Mouse (Mus musculus): ENCODE measurements around the gene Tac2. TPM values are rescaled to one million over a fixed set of nuclear protein-coding genes. Genes with fewer than 3 reads are reported as not detected.
A peak's percentile ranks its signal among the peaks of the same experiment; 100 is the strongest.
"Not testable (repeated sequence)": the region's sequence is repeated elsewhere in the genome, so short reads cannot be mapped to it uniquely, and the experiment has no call there.

Tac2 gene
- total and polyA plus RNA-seq, 2 experiments from 2014 or later = 0.23 TPM; not detected in 1

DNA sequence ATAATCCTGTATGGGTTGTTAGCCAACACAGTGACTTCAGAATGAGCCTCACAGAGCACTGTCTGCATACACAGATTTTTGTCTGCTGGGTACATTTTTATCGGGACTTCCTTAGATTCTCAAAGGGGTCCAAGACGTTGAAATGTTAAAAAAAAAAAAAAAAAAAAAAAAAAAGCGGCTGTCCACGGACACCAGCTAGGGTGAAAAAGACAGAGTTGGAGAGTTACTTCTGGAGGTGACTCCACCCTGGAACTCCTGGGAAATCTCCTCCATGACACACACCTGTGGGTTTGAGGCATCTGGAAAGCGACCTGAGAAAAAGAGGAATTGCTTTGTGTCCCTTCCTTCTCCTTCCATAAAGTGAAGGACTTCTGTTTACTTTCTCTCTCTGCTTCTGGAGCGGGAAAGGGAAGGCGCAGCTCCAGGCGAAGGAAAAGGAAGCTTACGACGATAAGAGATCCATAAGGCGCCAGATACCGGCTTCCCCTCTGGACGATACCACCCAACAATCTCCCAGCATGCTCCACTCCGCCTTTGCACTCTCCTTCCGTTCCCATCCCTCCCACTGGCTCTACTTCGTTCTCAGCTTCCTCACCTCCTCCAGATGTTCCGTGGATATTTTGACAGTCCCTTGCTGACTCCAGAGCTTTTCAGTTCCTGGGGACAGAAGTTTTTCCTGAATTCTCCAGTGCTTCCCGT is 31.6 kb downstream of the Tac2 start:
- H3K36me3 ChIP-seq (replicated peaks; ENCODE audit: control insufficient read depth, insufficient read depth, low read length) = no peaks in the 10 kb centered on the region
- ATAC-seq (ENCODE audit: insufficient read depth, low read depth) = peak; percentile 60
- no peaks in the 10 kb centered on the region for H3K9me3 ChIP-seq (replicated peaks; ENCODE audit: control insufficient read depth, low read length)
- TF ChIP-seq CTCF (IDR thresholded peaks at IDR 0.05; ENCODE audit: low read depth) (no peak), EP300 (IDR thresholded peaks at IDR 0.05; ENCODE audit: low read depth) (no peak)
- H3K4me2 ChIP-seq (ENCODE audit: low read depth, low read length) = peak overlapping the region; percentile 57
- H3K27me3 ChIP-seq (ENCODE audit: control insufficient read depth, insufficient read depth, low read length) = no peaks in the 10 kb centered on the region
- WGBS = 19% methylated on average over 17 of the region's 18 CpGs
- peaks cover 11% of the 10 kb centered on the region; the same call in 1 of the 2 replicates for H3K4me1 ChIP-seq (ENCODE audit: control insufficient read depth, insufficient read depth)
- no peak overlapping the region for H3K9ac ChIP-seq (replicated peaks; ENCODE audit: low read depth, low read length)
- peak overlapping the region; percentile 64 for H3K27ac ChIP-seq (ENCODE audit: low read depth)
- DNase-seq (ENCODE audit: low spot score) = peak; percentile 65
- H3K4me3 ChIP-seq (ENCODE audit: low read depth, low read length) = peak overlapping the region; percentile 32

- H3K27me3 ChIP-seq (ENCODE audit: control insufficient read depth, insufficient read depth, low read length) = no peaks in the 10 kb centered on the region
- no peak within 1 kb of the TSS for H3K27ac ChIP-seq (ENCODE audit: low read depth)
- no peak for TF ChIP-seq EP300 (IDR thresholded peaks at IDR 0.05; ENCODE audit: low read depth)
- no peak for TF ChIP-seq CTCF (IDR thresholded peaks at IDR 0.05; ENCODE audit: low read depth)
- peaks cover 11% of the 10 kb centered on the region; the same call in 1 of the 2 replicates for H3K4me1 ChIP-seq (ENCODE audit: control insufficient read depth, insufficient read depth)
- no peaks in the 10 kb centered on the region for H3K36me3 ChIP-seq (replicated peaks; ENCODE audit: control insufficient read depth, insufficient read depth, low read length)
- H3K4me3 ChIP-seq (ENCODE audit: low read depth, low read length) = no peak within 1 kb of the TSS
- ATAC-seq (ENCODE audit: insufficient read depth, low read depth) (no peak), DNase-seq (ENCODE audit: low spot score) (no peak)
- 57% methylated on average over 9 of the region's 9 CpGs for WGBS
- H3K9ac ChIP-seq (replicated peaks; ENCODE audit: low read depth, low read length) = no peak within 1 kb of the TSS
- H3K4me2 ChIP-seq (ENCODE audit: low read depth, low read length) = no peak within 1 kb of the TSS
- no peaks in the 10 kb centered on the region for H3K9me3 ChIP-seq (replicated peaks; ENCODE audit: control insufficient read depth, low read length)
Observed at GRCm38 (mm10) chr10:127759181-127760110, 35.2 kb downstream of the Tac2 start, which contains the start of the genes Rdh1 and Rdh16f1. Gene Rdh1, plus strand, starts transcription at chr10:127759721. Gene Rdh16f1, plus strand, starts transcription at chr10:127759787.

DNA sequence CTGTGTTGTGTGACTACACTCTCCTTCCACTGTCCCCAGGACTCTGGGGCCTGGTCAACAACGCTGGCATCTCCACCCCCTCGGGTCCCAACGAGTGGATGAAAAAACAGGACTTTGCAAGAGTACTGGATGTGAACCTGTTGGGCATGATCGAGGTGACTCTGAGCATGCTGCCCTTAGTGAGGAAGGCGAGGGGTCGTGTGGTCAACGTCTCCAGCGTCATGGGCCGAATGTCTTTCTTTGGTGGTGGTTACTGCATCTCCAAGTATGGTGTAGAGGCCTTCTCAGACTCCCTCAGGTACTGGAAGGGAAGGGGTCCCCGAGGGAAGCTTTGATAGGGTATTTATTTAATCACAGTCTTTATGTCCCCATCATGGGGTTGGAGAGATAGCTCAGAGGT is 38.6 kb downstream of the Tac2 start:
- H3K27ac ChIP-seq (ENCODE audit: low read depth); H3K9ac ChIP-seq (replicated peaks; ENCODE audit: low read depth, low read length); ATAC-seq (ENCODE audit: insufficient read depth, low read depth); H3K36me3 ChIP-seq (replicated peaks; ENCODE audit: control insufficient read depth, insufficient read depth, low read length); H3K27me3 ChIP-seq (ENCODE audit: control insufficient read depth, insufficient read depth, low read length); H3K4me2 ChIP-seq (ENCODE audit: low read depth, low read length); DNase-seq (ENCODE audit: low spot score); H3K4me1 ChIP-seq (ENCODE audit: control insufficient read depth, insufficient read depth); H3K4me3 ChIP-seq (ENCODE audit: low read depth, low read length); H3K9me3 ChIP-seq (replicated peaks; ENCODE audit: control insufficient read depth, low read length): not testable (repeated sequence)
- WGBS = 77% methylated on average over 10 of the region's 10 CpGs

DNA sequence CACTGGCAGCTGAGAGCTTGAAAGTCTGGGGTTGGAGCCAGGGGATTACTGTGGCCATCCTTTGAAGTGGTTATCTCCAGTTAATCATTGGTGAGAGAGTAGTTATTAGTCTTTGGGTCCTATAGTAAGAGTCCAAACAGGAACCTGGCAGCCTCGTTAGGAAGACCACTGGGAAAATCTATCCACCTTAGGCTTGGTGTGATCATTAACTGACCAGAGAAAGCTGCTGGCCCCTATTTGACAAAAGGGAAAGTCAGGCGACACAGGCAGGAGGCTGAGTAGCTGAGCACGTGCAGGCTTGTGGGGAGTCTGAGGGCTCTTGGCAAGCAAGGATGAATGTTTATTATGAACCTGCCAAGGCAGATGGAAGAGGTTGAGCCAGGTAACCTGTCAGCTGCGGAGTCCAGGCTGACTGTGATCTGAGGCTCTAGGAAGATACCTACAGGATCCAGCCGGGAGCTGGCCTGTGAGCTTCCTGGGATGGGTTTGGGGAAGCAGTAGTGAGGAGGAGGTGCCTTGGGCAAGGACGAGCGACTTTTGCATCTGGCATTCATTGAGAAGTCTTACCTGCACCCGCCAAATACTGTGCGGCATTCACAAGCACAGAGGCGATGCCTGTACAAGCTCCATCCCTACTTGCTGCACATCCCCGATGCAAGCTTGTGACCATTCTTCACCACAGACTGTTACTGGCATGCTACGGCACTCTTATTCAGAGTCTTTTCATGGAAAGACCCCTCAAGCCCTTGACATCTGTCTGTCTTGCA is 39.8 kb downstream of the Tac2 start:
- Histone ChIP-seq H3K27me3 (ENCODE audit: control insufficient read depth, insufficient read depth, low read length) (no peaks in the 10 kb centered on the region), H3K9ac (replicated peaks; ENCODE audit: low read depth, low read length) (no peak overlapping the region), H3K27ac (ENCODE audit: low read depth) (no peak overlapping the region), H3K4me3 (ENCODE audit: low read depth, low read length) (no peak overlapping the region), H3K4me2 (ENCODE audit: low read depth, low read length) (no peak overlapping the region), H3K36me3 (replicated peaks; ENCODE audit: control insufficient read depth, insufficient read depth, low read length) (no peaks in the 10 kb centered on the region), H3K4me1 (ENCODE audit: control insufficient read depth, insufficient read depth) (no peaks in the 10 kb centered on the region), H3K9me3 (replicated peaks; ENCODE audit: control insufficient read depth, low read length) (no peaks in the 10 kb centered on the region)
- no peak for DNase-seq (ENCODE audit: low spot score)
- TF ChIP-seq EP300 (IDR thresholded peaks at IDR 0.05; ENCODE audit: low read depth) (no peak), CTCF (IDR thresholded peaks at IDR 0.05; ENCODE audit: low read depth) (no peak)
- 66% methylated on average over 12 of the region's 12 CpGs for WGBS
- ATAC-seq (ENCODE audit: insufficient read depth, low read depth) = no peak

GRCm38 (mm10) chr10:127766564-127766963 is 42.3 kb downstream of the Tac2 start:
- H3K27ac ChIP-seq (ENCODE audit: low read depth) = no peak overlapping the region
- TF ChIP-seq EP300 (IDR thresholded peaks at IDR 0.05; ENCODE audit: low read depth) (no peak), CTCF (IDR thresholded peaks at IDR 0.05; ENCODE audit: low read depth) (no peak)
- H3K4me3 ChIP-seq (ENCODE audit: low read depth, low read length) = no peak overlapping the region
- no peak overlapping the region for H3K9ac ChIP-seq (replicated peaks; ENCODE audit: low read depth, low read length)
- DNase-seq (ENCODE audit: low spot score) (no peak), ATAC-seq (ENCODE audit: insufficient read depth, low read depth) (no peak)
- WGBS = 50% methylated on average over 1 of the region's 1 CpGs
- no peaks in the 10 kb centered on the region for H3K4me1 ChIP-seq (ENCODE audit: control insufficient read depth, insufficient read depth)
- no peak overlapping the region for H3K4me2 ChIP-seq (ENCODE audit: low read depth, low read length)
- H3K27me3 ChIP-seq (ENCODE audit: control insufficient read depth, insufficient read depth, low read length) = no peaks in the 10 kb centered on the region
- no peaks in the 10 kb centered on the region for H3K9me3 ChIP-seq (replicated peaks; ENCODE audit: control insufficient read depth, low read length)
- no peaks in the 10 kb centered on the region for H3K36me3 ChIP-seq (replicated peaks; ENCODE audit: control insufficient read depth, insufficient read depth, low read length)
